20 mouse cellular contexts compared by ENCODE assay signal in genomic region chr19:42734982-42735381, GRCm38 (mm10). TPM values are rescaled to one million over a fixed set of nuclear protein-coding genes. Genes with fewer than 3 reads are reported as not detected.
DNase-seq lines count a peak whose midpoint lies in the region; ATAC-seq lines count a peak whose summit lies in the region.
"Had no signal": no experiment of that assay in that cellular context is flagged by ENCODE, and none has a peak within 500 bp of the region (broad histone marks: within the 10 kb centered on the region; RNA-seq: fewer than 3 reads in every experiment).

No protein-coding gene starts in this region.

- no peak overlapping the region for H3K27ac ChIP-seq in heart, embryonic 16.5 days (ENCODE audit: low read length)
- H3K27ac ChIP-seq: forebrain, embryonic 13.5 days; hindbrain, embryonic 14.5 days; lung, embryonic 15.5 days; midbrain, embryonic 12.5 days; neural tube, embryonic 12.5 days had no signal

- 71% methylated on average over 5 of the region's 5 CpGs for WGBS in heart, embryonic 16.5 days

- no peak overlapping the region for H3K4me3 ChIP-seq in heart, embryonic 16.5 days (ENCODE audit: low read length)
- H3K4me3 ChIP-seq: forebrain, embryonic 13.5 days; lung, embryonic 15.5 days; midbrain, embryonic 12.5 days; myocyte; neural tube, embryonic 12.5 days had no signal

- no peaks in the 10 kb centered on the region for H3K27me3 ChIP-seq in heart, embryonic 16.5 days (ENCODE audit: control insufficient read depth, insufficient read depth, low read length)
- H3K27me3 ChIP-seq: forebrain, embryonic 13.5 days; lung, embryonic 15.5 days; neural tube, embryonic 12.5 days had no signal

- DNase-seq in cerebellum, adult 18-20 months: peak; percentile 28 to 48
- no peak for DNase-seq in cerebellum, postnatal 4 days (ENCODE audit: low spot score in 2 of 2)
- no peak for DNase-seq in heart, adult 18-20 months
- peak; percentile 79 for DNase-seq in MEL-GATA-1-ER (ENCODE audit: extremely low read depth, low read depth)
- no peak for DNase-seq in c-Kit-positive CD71-positive TER-119-positive erythroid progenitor cells, embryonic 14.5 days (ENCODE audit: low spot score)
- DNase-seq: adrenal gland, postnatal 14 days; gastrocnemius, postnatal 25 days; heart, adult 11 months; heart, postnatal 4 days; kidney, postnatal 25 days had no signal

- ATAC-seq in heart, embryonic 16.5 days (replicated peaks; ENCODE audit: extremely low read depth, insufficient read depth, low FRiP score): 0 out of 2 replicates have a peak, but pooled peaks have one; percentile 17
- ATAC-seq in megakaryocyte-erythroid progenitor cell, adult 5-6 weeks (replicated peaks; ENCODE audit: low FRiP score, low TSS enrichment, poor library complexity, severe bottlenecking): peak; percentile 75
- ATAC-seq: forebrain, embryonic 13.5 days had no signal

- H3K9me3 ChIP-seq in heart, embryonic 16.5 days (replicated peaks; ENCODE audit: control insufficient read depth, low read length): no peaks in the 10 kb centered on the region
- H3K9me3 ChIP-seq: forebrain, embryonic 13.5 days; G1E; lung, embryonic 15.5 days; midbrain, embryonic 12.5 days; neural tube, embryonic 12.5 days had no signal

- no peaks in the 10 kb centered on the region for H3K36me3 ChIP-seq in heart, embryonic 16.5 days (ENCODE audit: control insufficient read depth, insufficient read depth)
- H3K36me3 ChIP-seq: G1E; lung, embryonic 15.5 days; midbrain, embryonic 12.5 days; neural tube, embryonic 12.5 days had no signal

- no peak overlapping the region for H3K4me2 ChIP-seq in heart, embryonic 16.5 days (ENCODE audit: low read depth, low read length)
- H3K4me2 ChIP-seq: forebrain, embryonic 13.5 days; heart, embryonic 11.5 days; hindbrain, embryonic 14.5 days; lung, embryonic 15.5 days; midbrain, embryonic 12.5 days; neural tube, embryonic 12.5 days had no signal

- H3K4me1 ChIP-seq in heart, embryonic 16.5 days (ENCODE audit: control insufficient read depth, insufficient read depth, low read length): no peaks in the 10 kb centered on the region
- H3K4me1 ChIP-seq: lung, embryonic 15.5 days; neural tube, embryonic 12.5 days had no signal

- H3K9ac ChIP-seq in heart, embryonic 16.5 days (ENCODE audit: low read length): no peak overlapping the region
- H3K9ac ChIP-seq: forebrain, embryonic 13.5 days; hindbrain, embryonic 14.5 days; lung, embryonic 15.5 days; midbrain, embryonic 12.5 days; neural tube, embryonic 12.5 days had no signal

RNA-seq across cellular contexts. Expression of gene Pyroxd2, which starts 17.6 kb away (rescaled TPM):
- polyA plus RNA-seq in heart, embryonic 16.5 days (2015; fragmentation: Nextera tagmentation; extraction: Ambion mirVana): 5.5 TPM in 2 replicates
- 1 to 10 TPM; 3.3 to 4.3 TPM for total RNA-seq in heart, adult 18-20 months (2021)
- total RNA-seq in megakaryocyte-erythroid progenitor cell, adult 5-6 weeks (2014; fragmentation: Nextera tagmentation): 1.3 and 3.4 TPM in 2 replicates
- total RNA-seq in megakaryocyte-erythroid progenitor cell, adult 5-6 weeks (2017): 0.42 and 0.76 TPM in 2 replicates

RNA-seq across cellular contexts. Expression of gene Hps1, which starts 44.8 kb away (rescaled TPM):
- 6.7 and 6.8 TPM in 2 replicates for polyA plus RNA-seq in heart, embryonic 16.5 days (2015; fragmentation: Nextera tagmentation; extraction: Ambion mirVana)
- 1 to 10 TPM; 1.4 to 1.5 TPM for total RNA-seq in heart, adult 18-20 months (2021)
- 29.2 and 29.7 TPM in 2 replicates for total RNA-seq in megakaryocyte-erythroid progenitor cell, adult 5-6 weeks (2014; fragmentation: Nextera tagmentation)
- 18.7 and 21.6 TPM in 2 replicates for total RNA-seq in megakaryocyte-erythroid progenitor cell, adult 5-6 weeks (2017)

Comparison
In these comparisons a context has a peak if more than half of its experiments do, and no peak if none do; other contexts are left out.
1. DNase-seq: peak in cerebellum, adult 18-20 months (2 of 2) and MEL-GATA-1-ER (single experiment); none in cerebellum, postnatal 4 days (0 of 2), heart, adult 18-20 months (0 of 2) and c-Kit-positive CD71-positive TER-119-positive erythroid progenitor cells, embryonic 14.5 days (single experiment).
2. RNA of gene Hps1, which starts 44.8 kb away (total RNA-seq): 18.7 to 29.7 TPM in megakaryocyte-erythroid progenitor cell, adult 5-6 weeks; 1.4 to 1.5 TPM in heart, adult 18-20 months; every median in the first group is over 4 times any median in the second.